Mouse (Mus musculus) kidney, embryonic 14.5 days (tissue): ENCODE results near the gene Thnsl1. TPM values are rescaled to one million over a fixed set of nuclear protein-coding genes. Genes with fewer than 3 reads are reported as not detected.

Experiments
- ATAC-seq: fragments of 200-750 bp; cut with Nextera tagmentation; 2 replicates; pipeline ENCODE4 v1.8.0; 2017; ENCODE audit warnings: moderate number of reproducible peaks, mild to moderate bottlenecking, moderate TSS enrichment, moderate library complexity; ENCODE audit not compliant: low FRiP score, low TSS enrichment
- H3K27ac ChIP-seq: fragments of 300-500 bp; sonication (generic); 2 replicates; pipeline ENCODE4 v1.5.1; 2014; ENCODE audit warnings: low read depth, mild to moderate bottlenecking, low read length, moderate library complexity, mixed read lengths
- H3K27me3 ChIP-seq: fragments of 300-500 bp; sonication (generic); 2 replicates; pipeline ENCODE4 v1.6.1; 2014; ENCODE audit warnings: mild to moderate bottlenecking, low read length; ENCODE audit not compliant: control insufficient read depth, insufficient read depth
- H3K36me3 ChIP-seq: fragments of 300-500 bp; sonication (generic); 2 replicates; pipeline ENCODE4 v1.6.1; 2014; ENCODE audit warnings: low read length, mixed read lengths; ENCODE audit not compliant: control insufficient read depth, insufficient read depth
- H3K4me1 ChIP-seq: fragments of 300-500 bp; sonication (generic); 2 replicates; pipeline ENCODE4 v1.6.1; 2014; ENCODE audit warnings: low read length, mixed read lengths; ENCODE audit not compliant: control insufficient read depth, insufficient read depth
- H3K4me2 ChIP-seq: fragments of 300-500 bp; sonication (generic); replicated peaks from 2 replicates; pipeline ENCODE4 v1.6.1; 2014; ENCODE audit warnings: low read depth, mild to moderate bottlenecking, low read length
- H3K4me3 ChIP-seq: fragments of 300-500 bp; sonication (generic); 2 replicates; pipeline ENCODE4 v1.5.1; 2014; ENCODE audit warnings: mild to moderate bottlenecking, low read length
- H3K9ac ChIP-seq: fragments of 300-500 bp; sonication (generic); 2 replicates; pipeline ENCODE4 v1.6.1; 2014; ENCODE audit warnings: low read depth, mild to moderate bottlenecking, low read length, moderate library complexity
- H3K9me3 ChIP-seq: fragments of 300-500 bp; sonication (generic); 2 replicates; pipeline ENCODE4 v1.6.1; 2016; ENCODE audit warnings: low read length; ENCODE audit not compliant: control insufficient read depth
- WGBS: fragments of 180-500 bp; shearing (Covaris S2); extraction: QIAGEN DNeasy Blood & Tissue Kit; methylation state at CpG from one replicate; pipeline ENCODE4 v1.1.7; 2014; 5-methylcytosine and 5-hydroxymethylcytosine counted together
- polyA plus RNA-seq: library from polyadenylated mRNA; unstranded; fragments of >200 nt; fragmentation: Nextera tagmentation; extraction: Ambion mirVana; gene quantifications from 2 replicates; pipeline ENCODE4 v1.2.1, GENCODE M21; 2014

The Thnsl1 gene
- polyA plus RNA-seq, 1 experiment from 2014 or later = 8.8 TPM

DNA sequence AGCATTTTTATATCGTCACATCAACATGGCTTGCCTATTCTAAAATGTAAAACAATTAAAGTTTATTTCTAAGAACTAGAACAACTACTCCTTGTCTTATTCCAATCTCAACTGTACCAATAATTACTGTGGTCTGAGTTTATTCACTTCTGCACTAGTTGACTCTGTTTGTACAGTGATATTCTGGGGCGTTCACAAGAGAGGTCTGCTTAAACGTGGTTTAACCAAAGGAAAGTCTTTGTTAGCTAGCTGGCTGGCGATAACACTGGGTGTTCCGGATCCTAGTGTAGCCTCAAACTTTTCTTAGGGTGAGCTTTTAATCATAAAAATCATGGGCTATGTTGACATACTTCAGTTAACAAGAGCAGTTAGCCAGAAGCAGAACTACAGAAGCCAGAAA, 10.3 kb upstream of the Thnsl1 start:
- no peaks in the 10 kb centered on the region for H3K9me3 ChIP-seq
- no peaks in the 10 kb centered on the region for H3K27me3 ChIP-seq
- no peak overlapping the region for H3K4me2 ChIP-seq
- no peaks in the 10 kb centered on the region for H3K36me3 ChIP-seq
- ATAC-seq = no peak
- no peak overlapping the region for H3K27ac ChIP-seq
- 94% methylated on average over 5 of the region's 5 CpGs for WGBS
- no peaks in the 10 kb centered on the region for H3K4me1 ChIP-seq
- no peak overlapping the region for H3K9ac ChIP-seq
- H3K4me3 ChIP-seq = no peak overlapping the region

GRCm38 (mm10) chr2:21199051-21199450, 6.5 kb upstream of the Thnsl1 start:
- no peak overlapping the region for H3K27ac ChIP-seq
- WGBS = 49% methylated on average over 3 of the region's 3 CpGs
- H3K4me3 ChIP-seq = no peak overlapping the region
- no peak for ATAC-seq
- H3K36me3 ChIP-seq = no peaks in the 10 kb centered on the region
- H3K9ac ChIP-seq = no peak overlapping the region
- no peak overlapping the region for H3K4me2 ChIP-seq
- no peaks in the 10 kb centered on the region for H3K9me3 ChIP-seq
- H3K4me1 ChIP-seq = no peaks in the 10 kb centered on the region
- no peaks in the 10 kb centered on the region for H3K27me3 ChIP-seq

GRCm38 (mm10) chr2:21202754-21203153, 2.8 kb upstream of the Thnsl1 start:
- WGBS = 75% methylated on average over 2 of the region's 2 CpGs
- no peak overlapping the region for H3K4me2 ChIP-seq
- no peaks in the 10 kb centered on the region for H3K27me3 ChIP-seq
- no peaks in the 10 kb centered on the region for H3K36me3 ChIP-seq
- 0 out of 2 replicates have a peak, but pooled peaks cover 9% of the 10 kb centered on the region for H3K4me1 ChIP-seq
- no peak for ATAC-seq
- no peak overlapping the region for H3K27ac ChIP-seq
- no peak overlapping the region for H3K9ac ChIP-seq
- no peak overlapping the region for H3K4me3 ChIP-seq
- H3K9me3 ChIP-seq = no peaks in the 10 kb centered on the region

GRCm38 (mm10) chr2:21205831-21206159, 271 bp downstream of the Thnsl1 start:
- Histone ChIP-seq H3K4me3 (peak overlapping the region; percentile 57), H3K36me3 (no peaks in the 10 kb centered on the region), H3K9me3 (no peaks in the 10 kb centered on the region), H3K27me3 (no peaks in the 10 kb centered on the region), H3K4me1 (0 out of 2 replicates have a peak, but pooled peaks cover 9% of the 10 kb centered on the region), H3K9ac (peak overlapping the region; percentile 64), H3K27ac (no peak overlapping the region), H3K4me2 (peak overlapping the region; percentile 73)
- peak; percentile 89 for ATAC-seq
- under 1% methylated on average over 19 of the region's 19 CpGs for WGBS

DNA sequence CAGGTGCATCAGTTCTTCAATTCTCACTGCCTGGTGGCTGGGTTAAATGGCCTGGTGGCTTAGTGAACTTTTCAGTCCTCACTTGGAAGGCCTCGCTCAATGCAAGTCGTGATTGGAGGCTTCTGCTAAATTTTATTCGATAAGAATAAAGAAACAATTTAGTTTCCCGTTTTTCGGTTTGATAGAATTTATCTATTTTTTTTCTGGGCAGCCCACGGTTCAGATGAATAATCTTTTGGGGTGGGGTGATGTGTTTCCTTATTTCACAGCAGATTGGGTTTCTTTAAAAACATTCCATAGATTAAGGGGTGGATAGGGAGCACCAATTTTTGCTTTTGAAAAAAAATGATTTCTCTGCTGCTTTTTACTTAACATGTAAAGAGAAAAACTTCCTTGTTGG, 754 bp downstream of the Thnsl1 start:
- Histone ChIP-seq H3K9me3 (no peaks in the 10 kb centered on the region), H3K27me3 (no peaks in the 10 kb centered on the region), H3K4me1 (0 out of 2 replicates have a peak, but pooled peaks cover 9% of the 10 kb centered on the region), H3K4me3 (peak overlapping the region; percentile 57), H3K9ac (peak overlapping the region; percentile 64), H3K27ac (no peak overlapping the region), H3K4me2 (peak overlapping the region; percentile 73), H3K36me3 (no peaks in the 10 kb centered on the region)
- WGBS = 47% methylated on average over 6 of the region's 6 CpGs
- ATAC-seq = no peak

DNA sequence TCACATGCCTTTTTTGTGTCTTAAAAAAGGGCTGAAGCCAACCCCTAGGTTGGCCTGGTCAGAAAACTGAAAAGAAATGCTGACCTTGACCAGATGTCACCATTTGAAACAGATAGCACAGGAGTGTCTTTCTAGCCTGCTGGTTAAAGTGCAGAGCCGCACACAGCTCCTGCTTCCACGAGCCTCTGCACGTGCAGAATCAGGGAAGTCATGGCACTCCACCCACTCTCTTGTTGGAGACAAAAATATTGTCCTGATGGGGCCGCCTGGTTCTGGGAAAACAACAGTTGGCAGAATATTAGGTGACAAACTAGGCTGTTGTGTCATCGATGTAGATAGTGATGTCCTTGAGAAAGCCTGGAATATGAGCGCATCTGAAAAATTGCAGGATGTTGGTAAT, 5.8 kb downstream of the Thnsl1 start:
- Histone ChIP-seq H3K9ac (no peak overlapping the region), H3K9me3 (no peaks in the 10 kb centered on the region), H3K27me3 (no peaks in the 10 kb centered on the region), H3K4me2 (no peak overlapping the region), H3K4me1 (0 out of 2 replicates have a peak, but pooled peaks cover 2% of the 10 kb centered on the region), H3K36me3 (no peaks in the 10 kb centered on the region), H3K4me3 (no peak overlapping the region), H3K27ac (no peak overlapping the region)
- 59% methylated on average over 6 of the region's 6 CpGs for WGBS
- no peak for ATAC-seq

GRCm38 (mm10) chr2:21214322-21214721, 8.8 kb downstream of the Thnsl1 start:
- Histone ChIP-seq H3K27ac (no peak overlapping the region), H3K9ac (no peak overlapping the region), H3K36me3 (no peaks in the 10 kb centered on the region), H3K4me3 (no peak overlapping the region), H3K27me3 (no peaks in the 10 kb centered on the region), H3K9me3 (no peaks in the 10 kb centered on the region), H3K4me1 (no peaks in the 10 kb centered on the region), H3K4me2 (no peak overlapping the region)
- ATAC-seq = no peak

DNA sequence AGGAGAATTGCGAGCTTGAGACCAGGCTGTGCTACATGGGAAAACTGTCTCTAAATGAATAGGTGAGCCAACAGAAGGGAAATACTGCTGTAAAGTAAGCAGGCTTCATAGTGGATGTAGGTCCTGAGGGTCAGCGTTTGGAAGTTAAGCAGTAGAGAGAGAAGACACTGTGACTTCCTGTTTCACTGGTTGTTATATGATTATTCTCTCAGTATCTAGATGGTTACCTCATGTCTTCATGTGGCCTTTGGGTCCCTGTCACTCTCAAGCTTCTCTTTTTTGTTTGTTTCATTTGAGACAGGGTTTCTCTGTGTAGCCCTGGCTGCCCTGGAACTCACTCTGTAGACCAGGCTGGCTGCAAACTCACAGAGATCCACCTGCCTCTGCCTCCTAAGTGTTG, 9.8 kb downstream of the Thnsl1 start:
- H3K27me3 ChIP-seq = no peaks in the 10 kb centered on the region
- no peaks in the 10 kb centered on the region for H3K4me1 ChIP-seq
- no peak overlapping the region for H3K4me3 ChIP-seq
- no peak overlapping the region for H3K4me2 ChIP-seq
- no peak overlapping the region for H3K27ac ChIP-seq
- H3K36me3 ChIP-seq = no peaks in the 10 kb centered on the region
- no peak overlapping the region for H3K9ac ChIP-seq
- WGBS = 85% methylated on average over 2 of the region's 2 CpGs
- no peaks in the 10 kb centered on the region for H3K9me3 ChIP-seq
- ATAC-seq = no peak

GRCm38 (mm10) chr2:21222453-21223384, 17.2 kb downstream of the Thnsl1 start:
- H3K27ac ChIP-seq = no peak overlapping the region
- no peak overlapping the region for H3K4me3 ChIP-seq
- no peaks in the 10 kb centered on the region for H3K36me3 ChIP-seq
- H3K4me2 ChIP-seq = no peak overlapping the region
- no peaks in the 10 kb centered on the region for H3K9me3 ChIP-seq
- H3K27me3 ChIP-seq = no peaks in the 10 kb centered on the region
- no peak for ATAC-seq
- WGBS = 91% methylated on average over 9 of the region's 9 CpGs
- H3K9ac ChIP-seq = no peak overlapping the region
- no peaks in the 10 kb centered on the region for H3K4me1 ChIP-seq
